Mouse (Mus musculus): ENCODE measurements around the gene Zkscan7. TPM values are rescaled to one million over a fixed set of nuclear protein-coding genes. Genes with fewer than 3 reads are reported as not detected.

Gene Zkscan7
- total RNA-seq (2023) = 1 to 10 TPM; 3.9 to 6.3 TPM

GRCm38 (mm10) chr9:122885385-122885784, at the start of gene Zkscan7:
TSS of gene Zkscan7 (plus strand) at chr9:122885685.

DNA sequence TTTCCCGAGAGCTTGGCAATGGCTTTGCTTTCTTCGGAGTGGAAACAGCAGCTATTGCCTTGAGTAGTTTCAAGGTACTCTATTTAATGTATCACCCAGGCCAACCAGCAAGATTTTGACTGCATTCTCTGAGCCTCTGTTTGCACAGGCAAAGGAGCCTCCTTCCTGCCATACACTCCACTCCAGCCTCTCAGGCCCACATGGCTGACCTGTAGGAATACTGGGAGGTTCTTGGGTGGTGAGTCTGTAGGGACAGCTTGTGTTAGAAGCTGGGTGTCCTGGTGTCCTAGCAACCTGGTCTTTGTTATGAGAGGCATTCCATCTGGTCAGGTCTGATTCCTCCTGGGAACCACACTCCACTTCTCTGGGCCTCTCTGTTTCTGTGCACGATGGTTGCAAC, 41.7 kb upstream of the Zkscan7 start, which contains the start of gene Gm35549:
Gm35549 (minus strand) TSS at position 276 of the 400 bp plus-strand sequence.

DNA sequence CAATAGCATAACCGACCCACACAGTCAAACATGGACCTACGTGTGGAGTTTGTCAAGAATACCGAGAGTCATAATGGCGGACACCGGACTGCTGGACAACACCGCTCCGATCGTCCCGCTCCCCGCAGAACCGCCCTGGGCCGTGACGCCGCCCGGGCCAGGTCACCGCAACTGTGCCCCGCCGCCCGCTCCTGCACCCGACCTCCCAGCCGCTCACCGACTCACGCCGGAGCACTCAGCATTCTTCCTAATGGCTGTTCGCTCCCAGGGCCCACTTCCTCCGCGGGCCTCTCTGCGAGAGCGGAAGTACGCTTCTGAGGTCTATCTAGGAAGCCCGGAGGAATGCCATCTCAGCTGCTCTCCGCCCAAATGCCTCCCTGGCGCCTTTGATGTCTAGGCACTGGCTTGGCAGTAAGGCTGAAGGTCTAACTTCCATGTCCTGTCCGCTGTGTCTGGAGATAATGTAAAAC, 19.8 kb upstream of the Zkscan7 start, which contains the start of gene Zfp445:
Zfp445 (minus strand) TSS at position 310 of the 470 bp plus-strand sequence.

GRCm38 (mm10) chr9:122922936-122923381, 37.5 kb downstream of the Zkscan7 start, which contains the start of gene Zfp105:
TSS of gene Zfp105 (plus strand) at chr9:122923072.

Other genes starting within 250 kb of the Zkscan7 start
- not detected for gene Topaz1, start 138.3 kb upstream of the Zkscan7 start, total RNA-seq (2023)
- 10 to 100 TPM; 16.0 to 24.8 TPM for gene Tcaim, start 80.1 kb upstream of the Zkscan7 start, total RNA-seq (2023)
- gene Gm35549, start 41.6 kb upstream of the Zkscan7 start, total RNA-seq (2023) = not detected
- 100 to 1,000 TPM; 142 to 152 TPM for gene Zfp445, start 19.7 kb upstream of the Zkscan7 start, total RNA-seq (2023)
- gene Zfp105, start 37.4 kb downstream of the Zkscan7 start, total RNA-seq (2023) = not detected
- gene 1110059G10Rik, start 65.3 kb downstream of the Zkscan7 start, total RNA-seq (2023) = 10 to 100 TPM; 44.6 to 48.4 TPM
- 1 to 10 TPM; 4.1 to 5.6 TPM for gene Kif15, start 65.4 kb downstream of the Zkscan7 start, total RNA-seq (2023)
- gene Tmem42, start 135.6 kb downstream of the Zkscan7 start, total RNA-seq (2023) = 10 to 100 TPM; 14.2 to 19.4 TPM
- gene Tgm4, start 149.0 kb downstream of the Zkscan7 start, total RNA-seq (2023) = 1 to 10 TPM in 1 of 2 experiments, not detected in 1; 1.2 TPM
- gene Zdhhc3, start 227.5 kb downstream of the Zkscan7 start, total RNA-seq (2023) = 10 to 100 TPM; 40.2 to 52.0 TPM
- 10 to 100 TPM; 40.5 to 45.0 TPM for gene Exosc7, start 227.5 kb downstream of the Zkscan7 start, total RNA-seq (2023)

Data from B cell, adult 67 days (primary cell).